Mouse (Mus musculus) forebrain, embryonic 16.5 days (tissue): ENCODE measurements around the gene Gm21994. TPM values are rescaled to one million over a fixed set of nuclear protein-coding genes. Genes with fewer than 3 reads are reported as not detected.
A peak's percentile ranks its signal among the peaks of the same experiment; 100 is the strongest.
"Not testable (repeated sequence)": the region's sequence is repeated elsewhere in the genome, so short reads cannot be mapped to it uniquely, and the experiment has no call there.

ENCODE experiments used
- ATAC-seq: fragments of 200-750 bp; cut with Nextera tagmentation; 2 replicates; pipeline ENCODE4 v1.8.0; 2017; ENCODE audit warnings: mild to moderate bottlenecking, moderate library complexity
- H3K27ac ChIP-seq: fragments of 300-500 bp; sonication (generic); 2 replicates; pipeline ENCODE4 v1.5.1; 2014; ENCODE audit warnings: low read length, control low read depth
- H3K27me3 ChIP-seq: fragments of 300-500 bp; sonication (generic); replicated peaks from 2 replicates; pipeline ENCODE4 v1.6.1; 2014; ENCODE audit warnings: low read length; ENCODE audit not compliant: control insufficient read depth, insufficient read depth
- H3K36me3 ChIP-seq: fragments of 300-500 bp; sonication (generic); 2 replicates; pipeline ENCODE4 v1.6.1; 2014; ENCODE audit not compliant: control insufficient read depth, insufficient read depth
- H3K4me1 ChIP-seq: fragments of 300-500 bp; sonication (generic); replicated peaks from 2 replicates; pipeline ENCODE4 v1.6.1; 2014; ENCODE audit warnings: low read length; ENCODE audit not compliant: control insufficient read depth, insufficient read depth
- H3K4me2 ChIP-seq: fragments of 300-500 bp; sonication (generic); 2 replicates; pipeline ENCODE4 v1.6.1; 2014; ENCODE audit warnings: mild to moderate bottlenecking, low read length, control low read depth
- H3K4me3 ChIP-seq: fragments of 300-500 bp; sonication (generic); replicated peaks from 2 replicates; pipeline ENCODE4 v1.5.1; 2014; ENCODE audit warnings: mild to moderate bottlenecking, low read length, control low read depth
- H3K9ac ChIP-seq: fragments of 300-500 bp; sonication (generic); replicated peaks from 2 replicates; pipeline ENCODE4 v1.6.1; 2014; ENCODE audit warnings: low read depth, low read length, control low read depth
- H3K9me3 ChIP-seq: fragments of 300-500 bp; sonication (generic); 2 replicates; pipeline ENCODE4 v1.6.1; 2016; ENCODE audit warnings: low read length; ENCODE audit not compliant: control insufficient read depth
- WGBS: fragments of 180-500 bp; shearing (Covaris S2); extraction: QIAGEN DNeasy Blood & Tissue Kit; methylation state at CpG from one replicate; pipeline ENCODE4 v1.1.7; 2014; 5-methylcytosine and 5-hydroxymethylcytosine counted together
- polyA plus RNA-seq: library from polyadenylated mRNA; unstranded; fragments of >200 nt; fragmentation: Nextera tagmentation; extraction: Ambion mirVana; gene quantifications from 2 replicates; pipeline ENCODE4 v1.2.1, GENCODE M21; 2015

The Gm21994 gene
- 3.3 and 4.9 TPM in 2 replicates for polyA plus RNA-seq

DNA sequence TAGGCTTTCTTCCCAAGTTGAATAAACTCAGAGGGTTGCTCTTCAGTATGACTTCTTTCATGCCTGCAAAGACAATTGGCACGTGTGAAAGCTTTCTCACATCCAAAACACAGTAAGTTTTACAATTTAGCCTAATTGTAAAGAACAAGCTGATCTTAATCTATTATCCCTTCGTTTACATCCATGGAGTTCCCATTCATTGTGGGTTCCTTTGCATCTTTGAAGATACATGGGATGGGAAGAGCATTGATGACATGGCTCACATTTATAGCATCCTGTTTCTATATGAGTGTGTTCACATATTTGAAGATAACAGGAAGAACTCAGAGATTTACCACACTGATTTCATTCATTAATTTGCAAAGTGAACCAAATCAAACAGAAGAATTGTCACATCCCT, at the start of gene Gm21994:
Gene Gm21994 (minus strand): TSS at position 101 of the 400 bp plus-strand sequence.
- H3K4me2 ChIP-seq, H3K9ac ChIP-seq, H3K27me3 ChIP-seq, H3K36me3 ChIP-seq, H3K9me3 ChIP-seq, H3K27ac ChIP-seq, H3K4me1 ChIP-seq, ATAC-seq, H3K4me3 ChIP-seq: not testable (repeated sequence)
- 60% methylated on average over 2 of the region's 2 CpGs for WGBS

- H3K9ac ChIP-seq: no peak overlapping the region
- no peak overlapping the region for H3K4me3 ChIP-seq
- no peaks in the 10 kb centered on the region for H3K4me1 ChIP-seq
- no peak overlapping the region for H3K27ac ChIP-seq
- H3K9me3 ChIP-seq: 0 out of 2 replicates have a peak, but pooled peaks cover 3% of the 10 kb centered on the region
- no peak for ATAC-seq
- WGBS: 69% methylated on average over 1 of the region's 1 CpGs
- H3K36me3 ChIP-seq: no peaks in the 10 kb centered on the region
- no peaks in the 10 kb centered on the region for H3K27me3 ChIP-seq
- no peak overlapping the region for H3K4me2 ChIP-seq
Measured at GRCm38 (mm10) chr2:150299096-150299495, 43.7 kb upstream of the Gm21994 start.

GRCm38 (mm10) chr2:150293669-150294068, 38.3 kb upstream of the Gm21994 start:
- 90% methylated on average over 6 of the region's 6 CpGs for WGBS
- no peak overlapping the region for H3K9ac ChIP-seq
- no peak overlapping the region for H3K4me3 ChIP-seq
- H3K36me3 ChIP-seq: no peaks in the 10 kb centered on the region
- no peak overlapping the region for H3K4me2 ChIP-seq
- no peaks in the 10 kb centered on the region for H3K4me1 ChIP-seq
- ATAC-seq: no peak
- no peak overlapping the region for H3K27ac ChIP-seq
- no peaks in the 10 kb centered on the region for H3K9me3 ChIP-seq
- no peaks in the 10 kb centered on the region for H3K27me3 ChIP-seq

DNA sequence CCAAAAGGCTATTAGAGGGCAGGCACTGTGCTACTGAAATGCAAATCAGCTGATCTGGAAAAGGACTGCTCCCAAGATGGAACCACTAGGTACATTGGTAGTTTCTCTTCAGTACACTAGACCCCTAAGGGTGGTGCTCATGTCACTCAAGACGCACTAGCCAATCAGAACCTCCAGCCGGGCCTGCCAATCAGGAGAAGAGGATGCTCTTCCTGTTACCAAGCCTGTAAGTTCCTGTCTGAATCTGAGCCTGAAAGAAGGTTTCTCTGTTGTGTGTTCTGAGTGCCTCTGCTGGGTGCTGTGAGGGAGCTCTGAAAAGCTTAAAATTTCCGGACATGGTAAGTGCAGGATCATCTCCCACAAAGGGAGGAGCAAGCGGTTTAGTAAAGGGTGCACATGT, 1.9 kb upstream of the Gm21994 start, which contains the start of gene Gm14124:
Gene Gm14124 (plus strand): TSS at position 227 of the 400 bp plus-strand sequence.
- H3K4me1 ChIP-seq, H3K4me2 ChIP-seq, H3K36me3 ChIP-seq, ATAC-seq, H3K27me3 ChIP-seq, H3K9ac ChIP-seq, H3K4me3 ChIP-seq, H3K27ac ChIP-seq, H3K9me3 ChIP-seq: not testable (repeated sequence)
- WGBS: 87% methylated on average over 4 of the region's 4 CpGs

DNA sequence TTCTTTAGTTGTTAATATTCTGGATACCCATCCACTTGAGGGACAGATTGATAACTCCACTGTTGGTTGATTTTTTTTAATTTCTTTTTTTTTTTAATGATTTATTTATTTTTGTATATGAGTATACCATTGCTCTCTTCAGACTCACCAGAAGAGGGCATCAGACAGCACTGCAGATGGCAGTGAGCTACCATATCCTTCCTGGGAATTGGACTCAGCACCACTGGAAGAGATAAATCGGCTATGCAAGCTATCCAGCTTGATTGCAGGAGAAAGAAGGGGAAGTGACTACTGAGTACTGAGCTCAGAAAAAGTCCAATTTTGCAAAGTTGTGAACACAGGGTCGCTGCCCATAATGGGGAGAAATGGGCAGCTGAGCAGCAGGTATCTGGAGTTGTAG, 1.5 kb upstream of the Gm21994 start:
- H3K9ac ChIP-seq, ATAC-seq, H3K36me3 ChIP-seq, H3K4me3 ChIP-seq, H3K27ac ChIP-seq, H3K27me3 ChIP-seq, H3K4me2 ChIP-seq, H3K4me1 ChIP-seq, H3K9me3 ChIP-seq: not testable (repeated sequence)
- WGBS: 60% methylated on average over 2 of the region's 2 CpGs

- ATAC-seq: no peak
- Histone ChIP-seq H3K9ac (no peak overlapping the region), H3K9me3 (peaks cover 19% of the 10 kb centered on the region), H3K4me2 (no peak overlapping the region), H3K27me3 (no peaks in the 10 kb centered on the region), H3K4me3 (no peak overlapping the region), H3K27ac (no peak overlapping the region), H3K4me1 (no peaks in the 10 kb centered on the region), H3K36me3 (peaks cover 1% of the 10 kb centered on the region)
- WGBS: 92% methylated on average over 2 of the region's 2 CpGs
Measured at GRCm38 (mm10) chr2:150243211-150243610, 12.2 kb downstream of the Gm21994 start.

- H3K4me1 ChIP-seq, H3K9me3 ChIP-seq, H3K4me3 ChIP-seq, H3K4me2 ChIP-seq, H3K27ac ChIP-seq, H3K9ac ChIP-seq, ATAC-seq, H3K27me3 ChIP-seq, H3K36me3 ChIP-seq: not testable (repeated sequence)
Measured at GRCm38 (mm10) chr2:150223263-150223662, 32.1 kb downstream of the Gm21994 start.

DNA sequence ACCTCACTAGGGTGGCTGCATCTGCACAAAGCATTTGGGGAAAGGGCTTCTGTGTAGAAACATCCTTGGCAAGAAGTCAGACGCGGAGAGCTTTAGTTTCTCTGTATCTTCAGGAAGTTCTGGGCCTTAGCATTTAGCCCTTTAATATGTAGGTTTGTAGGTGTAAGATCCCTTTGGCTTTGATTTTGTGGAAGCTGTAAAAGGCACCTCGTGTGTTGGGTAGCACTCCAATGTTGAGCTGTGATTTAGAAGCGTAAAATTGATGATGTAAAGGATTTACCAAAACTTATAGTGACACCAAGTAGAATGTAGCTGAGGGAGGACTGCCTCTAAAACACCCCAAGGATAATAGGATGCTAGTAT, 37.0 kb downstream of the Gm21994 start:
- not testable (repeated sequence) for H3K4me1 ChIP-seq, H3K27ac ChIP-seq, H3K9me3 ChIP-seq, H3K36me3 ChIP-seq, H3K27me3 ChIP-seq
- H3K4me3 ChIP-seq: peak overlapping the region; percentile 46
- WGBS: 27% methylated on average over 3 of the region's 4 CpGs
- H3K9ac ChIP-seq: peak overlapping the region; percentile 51
- ATAC-seq: peak; percentile 29; the same call in 1 of the 2 replicates
- H3K4me2 ChIP-seq: peak overlapping the region; percentile 51

GRCm38 (mm10) chr2:150217600-150218362, 37.6 kb downstream of the Gm21994 start, which contains the start of gene Zfp937:
Gene Zfp937, plus strand, starts transcription at chr2:150218073.
- peak; percentile 100 for ATAC-seq
- 5% methylated on average over 15 of the region's 15 CpGs for WGBS
- H3K36me3 ChIP-seq, H3K27me3 ChIP-seq, H3K4me1 ChIP-seq, H3K27ac ChIP-seq, H3K9me3 ChIP-seq: not testable (repeated sequence)
- Histone ChIP-seq H3K4me2 (peak within 1 kb of the TSS; percentile 51), H3K9ac (peak within 1 kb of the TSS; percentile 51), H3K4me3 (peak within 1 kb of the TSS; percentile 46)
